Mouse (Mus musculus) retina, postnatal 7 days (tissue): Measurements from ENCODE around the gene Gm28729.
"Not testable (repeated sequence)": the region's sequence is repeated elsewhere in the genome, so short reads cannot be mapped to it uniquely, and the experiment has no call there.

Source experiments
- DNase-seq: peaks from one replicate; pipeline ENCODE4 v3.0.0-alpha.2; 2012; ENCODE audit warnings: low read depth, low spot score

The Gm28729 gene

DNA sequence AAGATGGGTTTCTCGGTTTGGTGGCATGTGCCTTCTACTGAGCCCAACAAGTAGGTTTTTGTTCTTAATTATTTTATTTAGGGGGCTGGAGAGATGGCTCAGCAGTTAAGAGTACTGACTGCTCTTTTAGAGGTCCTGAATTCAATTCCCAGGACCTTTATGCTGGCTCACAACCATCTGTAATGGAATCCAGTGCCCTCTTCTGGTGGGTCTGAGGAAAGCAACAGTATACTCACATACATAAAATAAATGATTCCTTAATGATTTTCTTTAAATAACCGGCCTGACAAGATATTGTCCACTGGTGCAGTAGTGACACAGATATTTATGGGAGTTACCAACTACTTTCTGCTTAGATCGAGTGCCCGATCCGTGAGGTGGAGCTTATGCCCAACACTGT, 1.9 kb downstream of the Gm28729 start:
- DNase-seq: no peak

- not testable (repeated sequence) for DNase-seq
These were observed 3.5 kb downstream of the Gm28729 start for GRCm38 (mm10) chr9:96521574-96521973.

DNA sequence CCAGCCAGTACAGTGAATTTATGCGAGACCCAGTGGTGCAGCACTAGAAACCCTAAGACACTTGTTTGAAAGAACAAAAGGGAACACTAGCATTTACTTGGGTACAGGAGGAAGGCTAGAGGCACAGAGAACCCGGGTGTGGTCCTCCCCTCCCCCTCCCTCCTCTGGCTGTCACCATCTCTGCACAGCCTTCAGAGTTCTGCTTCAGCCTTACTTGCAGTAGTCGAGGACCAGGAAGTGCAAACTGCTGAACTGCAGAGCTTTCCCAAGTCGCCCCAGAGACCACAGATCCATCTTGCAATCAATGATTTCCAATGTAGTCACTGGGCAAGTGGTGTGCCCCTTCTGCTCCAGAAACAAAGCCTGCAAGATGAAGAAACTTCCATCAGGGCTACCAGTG, 7.6 kb downstream of the Gm28729 start:
- DNase-seq: no peak

DNA sequence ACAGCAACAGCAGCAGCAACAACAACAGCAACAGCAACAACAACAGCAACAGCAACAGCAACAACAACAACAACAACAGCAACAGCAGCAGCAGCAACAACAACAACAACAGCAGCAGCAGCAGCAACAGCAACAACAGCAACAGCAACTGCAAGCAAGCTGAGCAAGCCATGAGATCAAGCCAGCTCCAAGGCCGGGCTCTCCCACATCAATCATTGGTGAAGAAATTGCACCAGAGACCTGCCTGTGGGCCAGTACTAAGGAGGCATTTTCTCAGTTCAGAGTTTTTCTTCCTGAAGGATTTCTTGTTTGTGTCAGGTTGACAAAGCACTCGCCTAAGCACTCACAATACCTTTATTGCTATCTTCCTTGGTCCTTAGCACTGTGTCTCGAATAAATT, 8.3 kb downstream of the Gm28729 start:
- no peak for DNase-seq

- no peak for DNase-seq
These were observed 9.3 kb downstream of the Gm28729 start for GRCm38 (mm10) chr9:96515737-96516136.

- DNase-seq: no peak
These were observed 10.8 kb downstream of the Gm28729 start for GRCm38 (mm10) chr9:96514278-96514677.

DNA sequence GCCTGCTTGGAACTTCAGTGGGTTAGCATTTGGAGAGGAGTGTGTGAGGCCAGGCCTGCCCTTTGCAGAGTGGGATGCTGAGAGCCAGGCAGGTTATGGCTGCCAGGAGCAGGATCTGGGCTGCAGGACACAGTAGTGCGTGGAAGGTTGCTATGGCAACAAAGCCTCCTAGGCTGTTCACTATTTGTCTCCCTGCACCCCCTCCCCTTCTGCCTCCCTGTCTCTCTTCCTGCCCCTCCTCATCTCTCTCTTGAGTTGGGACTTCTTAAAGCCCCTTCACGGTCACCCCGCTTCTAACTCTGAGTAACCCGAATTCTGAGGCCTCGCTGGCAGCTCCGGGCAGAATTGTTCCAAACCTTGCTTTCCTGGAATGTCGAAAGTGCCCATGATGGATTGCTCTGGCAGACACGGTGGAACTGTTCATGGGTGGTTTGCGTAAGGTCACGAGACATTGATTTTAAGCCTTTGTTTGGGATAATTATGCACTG, 19.0 kb downstream of the Gm28729 start:
- DNase-seq: peak; percentile 33

- DNase-seq: no peak
These were observed 19.9 kb downstream of the Gm28729 start for GRCm38 (mm10) chr9:96505156-96505555.

GRCm38 (mm10) chr9:96504116-96504895, 20.8 kb downstream of the Gm28729 start:
- no peak for DNase-seq

DNA sequence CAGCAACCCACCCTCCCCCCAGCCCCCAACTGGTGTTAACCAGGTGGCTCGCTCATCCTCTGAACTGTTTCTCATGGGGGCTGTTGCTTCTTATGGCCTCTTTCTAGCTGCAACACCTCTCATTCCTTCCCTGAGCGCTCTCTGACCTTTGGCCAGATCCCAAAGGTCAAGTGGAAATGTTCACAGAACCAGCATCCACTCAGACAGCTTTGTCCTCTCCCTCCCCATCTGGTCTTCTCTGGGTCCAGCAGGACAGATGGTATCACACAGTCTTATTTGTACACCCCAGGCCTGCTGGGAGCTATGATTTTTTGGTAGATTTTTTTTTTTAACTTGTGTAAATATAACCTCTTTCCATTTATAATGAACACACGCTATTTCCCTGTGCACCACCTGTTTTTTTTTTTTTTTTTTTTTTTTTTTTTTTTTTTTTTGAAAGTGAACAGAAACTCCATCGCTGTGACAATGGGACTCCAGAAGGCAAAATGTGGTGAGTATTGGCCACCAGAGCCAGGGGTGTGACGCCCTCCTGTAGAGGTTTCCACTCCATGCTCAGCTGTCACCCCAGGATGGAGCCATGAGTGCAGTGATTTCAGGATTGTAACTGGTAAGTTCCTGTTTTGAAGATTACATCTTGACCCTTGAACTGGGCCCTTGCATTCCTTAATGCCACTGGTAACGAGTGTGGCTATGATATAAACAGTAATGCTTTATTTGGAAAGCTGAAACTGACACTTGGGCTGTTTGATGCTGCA, 22.0 kb downstream of the Gm28729 start:
- DNase-seq: no peak

- no peak for DNase-seq
These were observed 23.8 kb downstream of the Gm28729 start for GRCm38 (mm10) chr9:96501217-96501616.

GRCm38 (mm10) chr9:96493212-96493611, 31.9 kb downstream of the Gm28729 start:
- DNase-seq: no peak

DNA sequence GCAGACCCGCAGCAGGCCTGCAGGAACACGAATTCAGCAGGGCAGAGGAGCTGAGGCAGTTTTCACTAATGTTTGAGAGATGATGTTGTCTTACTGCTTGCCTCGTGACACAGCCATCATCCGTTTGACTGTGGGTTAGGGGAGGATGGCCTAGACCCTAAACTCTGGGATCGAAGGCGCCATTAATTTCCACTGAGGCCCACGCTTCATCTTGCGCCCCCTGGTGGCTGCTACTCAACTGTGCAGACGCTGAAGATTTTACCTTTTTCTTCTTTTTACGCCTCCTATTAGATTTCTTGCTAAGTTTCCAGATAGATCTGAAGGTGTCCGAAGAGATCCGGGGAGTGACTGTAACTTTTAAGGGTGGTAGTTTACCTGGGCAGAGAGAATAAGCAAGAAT, 33.3 kb downstream of the Gm28729 start:
- peak; percentile 27 for DNase-seq

DNA sequence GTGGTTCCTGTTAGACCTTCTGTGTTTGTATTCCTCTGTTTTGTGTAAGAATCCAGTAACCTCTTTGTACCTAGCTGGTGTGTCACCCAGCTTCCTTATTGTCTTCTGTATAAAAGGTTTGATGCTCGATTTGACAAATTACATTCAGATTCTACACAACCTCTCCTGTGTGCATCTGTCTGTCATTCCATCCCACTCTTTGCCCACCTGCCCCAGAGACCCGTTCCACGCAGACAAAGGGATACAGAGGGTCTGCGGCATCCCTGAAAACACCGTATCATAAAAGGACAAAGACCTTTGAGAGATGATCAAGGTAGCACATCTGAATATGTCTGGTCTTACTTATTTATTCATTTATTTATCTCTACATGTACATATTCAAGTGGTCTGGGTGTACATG, 37.2 kb downstream of the Gm28729 start:
- not testable (repeated sequence) for DNase-seq

DNA sequence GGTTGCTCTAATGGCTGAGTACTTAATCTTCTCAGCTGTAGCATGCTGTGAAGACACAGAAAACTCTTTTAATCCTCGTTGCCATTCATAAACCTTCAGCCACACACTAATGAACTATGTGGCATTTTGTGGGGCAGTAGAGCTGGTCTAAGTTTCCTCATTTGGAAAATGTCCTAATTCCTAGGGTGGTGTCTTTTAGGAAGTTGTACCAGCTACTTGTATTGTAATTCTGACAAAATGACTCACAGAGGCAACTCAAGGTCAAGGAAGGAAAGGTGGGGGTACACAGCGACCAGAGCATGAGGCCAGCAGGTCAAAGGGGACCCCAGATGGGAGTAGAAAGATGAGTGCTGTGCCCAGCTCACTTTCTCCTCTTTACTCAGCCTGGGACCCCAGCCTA, 41.4 kb downstream of the Gm28729 start:
- no peak for DNase-seq

GRCm38 (mm10) chr9:96483028-96483427, 42.0 kb downstream of the Gm28729 start:
- no peak for DNase-seq

DNA sequence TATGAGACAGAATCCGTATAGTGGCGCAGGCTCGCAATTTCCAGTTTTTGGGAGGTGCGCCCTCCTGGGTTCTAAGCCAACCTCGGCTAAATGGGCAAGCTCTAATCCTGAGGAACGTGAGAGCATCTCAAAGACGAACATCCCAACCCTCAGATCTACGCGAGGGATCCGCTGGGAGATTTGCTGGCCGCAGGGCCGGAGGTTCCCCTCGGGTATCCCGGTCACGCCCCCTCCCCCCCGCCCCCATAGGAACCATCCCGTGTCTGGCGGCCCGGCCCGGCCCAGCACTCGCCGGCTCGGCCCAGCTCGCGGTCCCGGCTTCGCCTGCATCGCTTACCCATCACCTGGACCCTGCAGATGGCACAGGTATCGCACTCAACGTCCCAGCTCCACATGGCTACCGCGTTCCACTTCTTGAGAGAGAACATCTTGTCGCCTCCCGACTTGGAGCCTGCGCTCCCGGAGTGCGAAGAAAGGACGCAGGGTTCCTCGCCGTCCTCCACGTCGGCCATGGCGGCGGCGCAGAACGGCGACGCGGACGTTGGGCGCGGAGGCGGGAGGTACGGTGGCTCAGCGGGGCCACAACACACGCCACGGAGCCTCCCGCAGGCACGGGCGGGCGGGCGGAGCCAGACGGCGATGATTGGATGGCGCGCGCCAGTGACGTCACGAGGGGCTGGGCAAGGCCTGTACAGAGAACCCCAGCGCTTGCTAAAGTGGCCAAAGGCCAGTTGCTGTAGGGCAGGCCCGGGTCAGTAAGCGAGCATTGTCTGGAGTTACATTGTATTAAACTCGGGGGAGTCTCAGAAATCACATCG, 46.8 kb downstream of the Gm28729 start, which contains the start of gene Rnf7:
Gene Rnf7, minus strand, starts transcription at position 605 of the 818 bp plus-strand sequence.
- DNase-seq: peak; percentile 94

DNA sequence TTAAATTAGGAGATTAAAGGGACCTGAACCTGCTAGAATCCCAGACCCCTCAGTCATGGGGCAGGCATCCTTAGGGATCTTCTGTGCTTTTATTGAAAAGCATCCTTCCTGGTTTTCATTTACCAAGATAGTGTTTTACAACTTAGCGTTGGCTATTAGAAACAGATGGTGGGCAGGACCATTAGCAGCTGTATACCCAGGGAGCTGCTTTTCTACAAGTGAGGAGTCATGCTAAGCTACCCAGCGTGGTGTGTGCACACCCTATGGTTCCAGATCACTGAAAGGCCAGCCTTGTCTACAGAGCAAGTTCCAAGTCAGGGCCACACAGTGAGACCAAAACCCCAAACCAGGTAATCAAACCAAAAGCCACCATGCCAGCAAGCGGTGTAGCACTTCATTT, 52.7 kb downstream of the Gm28729 start:
- DNase-seq: no peak

DNA sequence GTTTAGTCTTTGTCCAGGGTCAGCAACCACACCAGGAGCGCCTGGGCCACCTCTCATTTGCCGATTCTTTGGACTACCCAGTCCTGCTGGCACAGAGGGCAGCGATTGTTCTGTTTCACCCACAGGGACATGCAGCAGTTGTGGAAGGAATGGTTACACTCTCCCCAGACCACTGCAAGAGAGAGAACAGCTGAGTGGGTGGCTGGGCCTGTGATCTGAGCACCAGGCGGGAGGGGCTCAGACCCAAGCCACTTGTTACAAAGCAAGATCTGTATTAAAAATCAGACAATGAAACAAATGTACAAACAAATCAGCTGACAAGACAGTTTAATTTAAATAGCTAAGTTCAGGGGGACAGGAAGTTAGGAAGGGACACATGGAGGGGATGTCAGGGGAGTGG, 53.4 kb downstream of the Gm28729 start:
- not testable (repeated sequence) for DNase-seq

GRCm38 (mm10) chr9:96470266-96470974, 54.6 kb downstream of the Gm28729 start:
- no peak for DNase-seq

- no peak for DNase-seq
These were observed 55.4 kb downstream of the Gm28729 start for GRCm38 (mm10) chr9:96469556-96470265.
